Mouse (Mus musculus): Measurements from ENCODE around the gene S1pr2. TPM values are rescaled to one million over a fixed set of nuclear protein-coding genes. Genes with fewer than 3 reads are reported as not detected.

S1pr2 gene
- polyA plus RNA-seq, 1 experiment from 2014 or later = 3.1 TPM

DNA sequence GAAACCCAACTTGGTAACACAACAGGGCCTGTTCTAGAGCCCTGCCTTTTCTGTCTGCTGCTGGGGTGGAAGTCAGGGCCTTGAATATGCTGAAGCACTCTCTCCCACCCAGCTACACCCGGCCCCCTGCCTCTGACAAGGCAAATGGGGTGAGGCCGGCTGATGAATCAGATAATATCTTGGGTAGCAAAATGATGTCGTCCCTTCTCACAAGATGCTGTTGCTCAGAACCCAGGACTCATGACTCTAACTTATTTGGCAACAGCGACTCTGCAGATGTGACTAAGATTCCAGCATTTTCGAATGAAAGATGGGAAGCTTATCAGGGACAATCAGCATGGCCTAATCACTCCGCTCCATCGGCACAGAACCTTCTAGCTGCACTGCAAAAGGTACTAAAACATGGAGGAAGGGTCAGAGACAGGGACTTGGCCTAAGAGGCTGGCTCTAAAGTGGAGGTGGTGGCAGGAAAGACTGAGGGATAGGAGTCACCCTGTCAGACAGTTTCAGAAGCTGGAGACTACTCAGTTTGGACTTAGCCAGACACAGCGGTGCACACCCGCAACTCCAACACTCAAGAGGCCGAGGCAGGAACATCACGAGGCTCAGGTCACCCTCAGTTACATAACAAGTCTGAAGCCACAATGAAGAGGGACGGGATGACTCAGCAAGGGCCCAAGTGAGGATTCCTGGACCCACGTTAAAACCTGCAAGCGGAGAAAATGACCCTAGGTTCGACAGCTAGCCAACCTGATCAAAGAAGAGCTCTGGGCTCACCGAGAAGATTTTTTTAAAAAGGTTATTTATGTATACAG, 30.3 kb downstream of the S1pr2 start:
- Histone ChIP-seq H3K9ac (ENCODE audit: low read depth, low read length) (no peak overlapping the region), H3K4me3 (ENCODE audit: low read depth, low read length) (no peak overlapping the region), H3K4me1 (ENCODE audit: control insufficient read depth, low read depth, low read length) (peaks cover 51% of the 10 kb centered on the region), H3K27me3 (ENCODE audit: control insufficient read depth, insufficient read depth, low read depth, low read length) (no peaks in the 10 kb centered on the region), H3K27ac (ENCODE audit: low read length) (0 out of 2 replicates have a peak overlapping the region, but pooled peaks have one; percentile 1), H3K36me3 (ENCODE audit: control insufficient read depth, insufficient read depth) (peaks cover 10% of the 10 kb centered on the region), H3K4me2 (ENCODE audit: low read depth, low read length) (no peak overlapping the region), H3K9me3 (replicated peaks; ENCODE audit: control insufficient read depth, low read length) (no peaks in the 10 kb centered on the region)
- ATAC-seq (ENCODE audit: low read depth) = no peak
- 58% methylated on average over 16 of the region's 16 CpGs for WGBS (ENCODE audit: insufficient replicate concordance)

DNA sequence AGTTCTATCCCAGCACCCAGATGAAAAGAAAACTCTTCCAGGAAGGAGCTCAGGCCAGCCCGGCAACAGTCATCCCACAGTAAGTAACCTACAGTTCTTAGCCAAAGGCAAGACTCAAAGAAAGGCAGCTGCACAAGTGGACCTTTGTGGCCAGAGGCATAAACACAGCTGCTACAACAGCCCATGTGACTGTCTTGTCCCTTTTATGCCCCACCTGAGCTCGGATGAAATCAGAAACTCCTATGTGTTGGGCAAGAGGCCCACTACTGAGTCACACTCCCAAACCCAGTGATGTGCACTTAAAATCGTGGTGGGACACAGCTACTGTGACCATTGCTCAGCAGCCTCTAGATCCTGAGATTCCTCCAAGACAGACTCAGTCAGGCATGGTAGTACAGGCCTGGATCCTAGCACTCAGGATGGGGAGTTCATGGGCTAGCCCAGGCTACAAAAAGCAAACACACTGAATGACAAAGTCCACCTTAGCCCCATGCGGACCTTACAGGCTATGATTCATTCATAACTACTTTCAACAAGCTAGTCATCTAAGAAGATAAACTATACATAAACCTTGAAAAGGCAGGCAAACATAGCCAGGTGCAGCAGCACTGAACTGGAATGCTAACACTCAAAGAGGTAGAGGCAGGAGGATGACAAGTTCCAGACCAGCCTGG, 31.7 kb downstream of the S1pr2 start:
- H3K4me3 ChIP-seq (ENCODE audit: low read depth, low read length) = no peak overlapping the region
- no peak overlapping the region for H3K27ac ChIP-seq (ENCODE audit: low read length)
- H3K4me1 ChIP-seq (ENCODE audit: control insufficient read depth, low read depth, low read length) = peaks cover 39% of the 10 kb centered on the region
- 74% methylated on average over 4 of the region's 4 CpGs for WGBS (ENCODE audit: insufficient replicate concordance)
- no peak overlapping the region for H3K4me2 ChIP-seq (ENCODE audit: low read depth, low read length)
- no peak for ATAC-seq (ENCODE audit: low read depth)
- no peaks in the 10 kb centered on the region for H3K27me3 ChIP-seq (ENCODE audit: control insufficient read depth, insufficient read depth, low read depth, low read length)
- peaks cover 21% of the 10 kb centered on the region for H3K36me3 ChIP-seq (ENCODE audit: control insufficient read depth, insufficient read depth)
- no peaks in the 10 kb centered on the region for H3K9me3 ChIP-seq (replicated peaks; ENCODE audit: control insufficient read depth, low read length)
- H3K9ac ChIP-seq (ENCODE audit: low read depth, low read length) = no peak overlapping the region

DNA sequence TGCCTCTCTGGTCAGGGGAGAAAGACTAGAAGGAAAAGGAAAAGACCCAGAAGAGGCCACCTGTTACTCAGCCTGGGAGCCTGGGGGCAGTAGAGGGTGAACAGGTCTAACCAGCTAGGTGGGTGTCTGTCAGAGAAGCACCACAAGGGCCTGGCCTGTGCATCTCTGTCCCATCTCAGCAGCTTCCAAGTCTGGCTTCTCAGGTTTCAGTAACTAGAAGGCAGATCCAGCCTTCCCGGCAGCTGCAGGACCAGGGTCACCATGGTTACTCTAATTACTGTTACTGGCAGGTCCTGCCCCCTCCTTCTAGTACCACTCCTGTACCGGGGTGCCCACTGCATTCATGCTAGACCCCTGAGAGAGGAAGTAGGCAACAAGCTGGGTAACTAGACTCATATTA, 32.7 kb downstream of the S1pr2 start:
- no peak overlapping the region for H3K9ac ChIP-seq (ENCODE audit: low read depth, low read length)
- WGBS (ENCODE audit: insufficient replicate concordance) = 69% methylated on average over 2 of the region's 2 CpGs
- no peaks in the 10 kb centered on the region for H3K27me3 ChIP-seq (ENCODE audit: control insufficient read depth, insufficient read depth, low read depth, low read length)
- no peak overlapping the region for H3K4me2 ChIP-seq (ENCODE audit: low read depth, low read length)
- H3K4me3 ChIP-seq (ENCODE audit: low read depth, low read length) = no peak overlapping the region
- peaks cover 30% of the 10 kb centered on the region for H3K4me1 ChIP-seq (ENCODE audit: control insufficient read depth, low read depth, low read length)
- no peak for ATAC-seq (ENCODE audit: low read depth)
- no peak overlapping the region for H3K27ac ChIP-seq (ENCODE audit: low read length)
- H3K36me3 ChIP-seq (ENCODE audit: control insufficient read depth, insufficient read depth) = peaks cover 30% of the 10 kb centered on the region
- H3K9me3 ChIP-seq (replicated peaks; ENCODE audit: control insufficient read depth, low read length) = no peaks in the 10 kb centered on the region

DNA sequence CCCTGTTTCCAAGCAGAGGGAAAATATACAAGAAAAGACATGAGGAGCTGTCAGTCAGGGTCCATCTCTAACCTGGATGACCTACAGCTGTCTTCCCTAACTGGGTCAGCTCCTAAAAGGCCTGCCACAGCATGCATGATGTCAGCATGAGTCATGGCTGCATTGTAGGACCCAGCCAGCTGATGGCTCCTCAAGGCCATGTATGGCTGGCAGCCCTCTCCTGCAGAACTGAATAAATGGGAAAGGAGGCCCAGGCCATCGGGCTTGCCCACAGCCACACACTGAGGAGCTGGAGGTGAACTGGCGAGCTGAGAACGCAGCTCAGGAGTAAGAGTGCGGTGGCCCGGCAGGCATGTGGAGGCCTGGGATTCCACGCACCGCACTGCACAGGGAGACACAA, 33.2 kb downstream of the S1pr2 start:
- Histone ChIP-seq H3K27me3 (ENCODE audit: control insufficient read depth, insufficient read depth, low read depth, low read length) (no peaks in the 10 kb centered on the region), H3K4me1 (ENCODE audit: control insufficient read depth, low read depth, low read length) (peaks cover 26% of the 10 kb centered on the region), H3K27ac (ENCODE audit: low read length) (no peak overlapping the region), H3K9ac (ENCODE audit: low read depth, low read length) (no peak overlapping the region), H3K36me3 (ENCODE audit: control insufficient read depth, insufficient read depth) (peaks cover 35% of the 10 kb centered on the region), H3K4me3 (ENCODE audit: low read depth, low read length) (no peak overlapping the region), H3K9me3 (replicated peaks; ENCODE audit: control insufficient read depth, low read length) (no peaks in the 10 kb centered on the region), H3K4me2 (ENCODE audit: low read depth, low read length) (no peak overlapping the region)
- no peak for ATAC-seq (ENCODE audit: low read depth)
- 91% methylated on average over 7 of the region's 7 CpGs for WGBS (ENCODE audit: insufficient replicate concordance)

DNA sequence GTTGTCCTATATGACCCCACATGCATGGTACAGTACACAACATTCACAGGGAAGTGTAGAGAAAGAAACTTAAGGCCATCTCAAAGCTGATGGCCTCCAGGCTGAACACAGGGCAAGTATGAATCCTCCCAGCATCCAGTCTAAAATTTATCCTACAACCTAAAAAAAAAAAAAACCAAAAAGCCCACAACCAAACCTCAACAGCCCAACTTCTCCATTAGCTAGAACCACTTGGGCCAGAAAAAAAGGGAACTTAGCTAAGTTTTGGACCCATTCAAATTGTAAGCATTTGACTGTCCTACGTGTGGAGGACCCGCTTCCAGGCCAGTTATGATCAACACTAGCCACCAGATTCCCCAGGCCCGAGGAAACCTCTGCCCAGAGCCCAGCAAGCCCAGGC, 53.3 kb downstream of the S1pr2 start:
- Histone ChIP-seq H3K9me3 (replicated peaks; ENCODE audit: control insufficient read depth, low read length) (no peaks in the 10 kb centered on the region), H3K36me3 (ENCODE audit: control insufficient read depth, insufficient read depth) (peaks cover 91% of the 10 kb centered on the region), H3K4me3 (ENCODE audit: low read depth, low read length) (no peak overlapping the region), H3K27ac (ENCODE audit: low read length) (no peak overlapping the region), H3K27me3 (ENCODE audit: control insufficient read depth, insufficient read depth, low read depth, low read length) (no peaks in the 10 kb centered on the region), H3K4me2 (ENCODE audit: low read depth, low read length) (no peak overlapping the region), H3K4me1 (ENCODE audit: control insufficient read depth, low read depth, low read length) (no peaks in the 10 kb centered on the region), H3K9ac (ENCODE audit: low read depth, low read length) (no peak overlapping the region)
- WGBS (ENCODE audit: insufficient replicate concordance) = 84% methylated on average over 3 of the region's 3 CpGs
- no peak for ATAC-seq (ENCODE audit: low read depth)

DNA sequence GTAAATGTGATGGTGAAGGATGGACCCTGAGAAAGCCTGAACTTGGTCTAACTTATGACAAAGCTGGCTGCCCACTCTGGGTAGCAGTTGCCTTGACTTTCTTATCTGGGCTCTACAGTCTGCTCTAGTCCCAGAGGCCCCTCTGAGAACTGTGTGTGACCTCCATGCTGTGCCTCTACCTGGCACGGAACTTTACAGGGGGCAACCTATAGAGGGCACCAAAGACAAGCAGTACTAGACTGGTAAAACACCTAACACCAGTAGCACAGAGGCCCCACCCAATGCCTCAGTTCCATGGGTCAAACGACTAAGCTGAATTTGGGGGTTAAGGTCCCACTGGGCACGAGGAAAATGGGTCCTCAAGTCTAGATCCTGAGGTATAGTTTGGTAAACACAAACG, 60.4 kb downstream of the S1pr2 start:
- WGBS (ENCODE audit: insufficient replicate concordance) = 66% methylated on average over 4 of the region's 4 CpGs
- H3K27me3 ChIP-seq (ENCODE audit: control insufficient read depth, insufficient read depth, low read depth, low read length) = no peaks in the 10 kb centered on the region
- H3K9me3 ChIP-seq (replicated peaks; ENCODE audit: control insufficient read depth, low read length) = no peaks in the 10 kb centered on the region
- ATAC-seq (ENCODE audit: low read depth) = peak; percentile 71
- no peak overlapping the region for H3K9ac ChIP-seq (ENCODE audit: low read depth, low read length)
- H3K27ac ChIP-seq (ENCODE audit: low read length) = no peak overlapping the region
- H3K4me1 ChIP-seq (ENCODE audit: control insufficient read depth, low read depth, low read length) = no peaks in the 10 kb centered on the region
- H3K4me2 ChIP-seq (ENCODE audit: low read depth, low read length) = no peak overlapping the region
- no peak overlapping the region for H3K4me3 ChIP-seq (ENCODE audit: low read depth, low read length)
- H3K36me3 ChIP-seq (ENCODE audit: control insufficient read depth, insufficient read depth) = peaks cover 97% of the 10 kb centered on the region

Small RNAs within 50 kb of the gene (microRNA-seq; reads per million reads assigned to microRNA genes)
- gene Mir7081 = not detected

Other genes with a start within 250 kb of the S1pr2 start
- gene Olfm2, start 230.4 kb downstream of the S1pr2 start, polyA plus RNA-seq (2015; fragmentation: Nextera tagmentation; extraction: Ambion mirVana) = 0.20 and 0.25 TPM in 2 replicates
- gene Col5a3, start 161.7 kb downstream of the S1pr2 start, polyA plus RNA-seq (2015; fragmentation: Nextera tagmentation; extraction: Ambion mirVana) = 0.19 and 0.33 TPM in 2 replicates
- not detected in 2 replicates for gene Rdh8, start 158.3 kb downstream of the S1pr2 start, polyA plus RNA-seq (2015; fragmentation: Nextera tagmentation; extraction: Ambion mirVana)
- gene A230050P20Rik, start 108.1 kb downstream of the S1pr2 start, polyA plus RNA-seq (2015; fragmentation: Nextera tagmentation; extraction: Ambion mirVana) = 4.4 and 6.7 TPM in 2 replicates
- gene Angptl6, start 97.1 kb downstream of the S1pr2 start, polyA plus RNA-seq (2015; fragmentation: Nextera tagmentation; extraction: Ambion mirVana) = 8.8 and 10.0 TPM in 2 replicates
- 42.9 and 46.2 TPM in 2 replicates for gene Ppan, start 88.6 kb downstream of the S1pr2 start, polyA plus RNA-seq (2015; fragmentation: Nextera tagmentation; extraction: Ambion mirVana)
- 149 and 161 TPM in 2 replicates for gene Eif3g, start 78.2 kb downstream of the S1pr2 start, polyA plus RNA-seq (2015; fragmentation: Nextera tagmentation; extraction: Ambion mirVana)
- 53.4 and 55.7 TPM in 2 replicates for gene Dnmt1, start 16.9 kb downstream of the S1pr2 start, polyA plus RNA-seq (2015; fragmentation: Nextera tagmentation; extraction: Ambion mirVana)
- gene Mrpl4, start 26.0 kb upstream of the S1pr2 start, polyA plus RNA-seq (2015; fragmentation: Nextera tagmentation; extraction: Ambion mirVana) = 58.0 and 59.8 TPM in 2 replicates
- 10.6 and 11.9 TPM in 2 replicates for gene Icam1, start 39.2 kb upstream of the S1pr2 start, polyA plus RNA-seq (2015; fragmentation: Nextera tagmentation; extraction: Ambion mirVana)
- 172 and 184 TPM in 2 replicates for gene Icam4, start 52.6 kb upstream of the S1pr2 start, polyA plus RNA-seq (2015; fragmentation: Nextera tagmentation; extraction: Ambion mirVana)
- gene Icam5, start 55.3 kb upstream of the S1pr2 start, polyA plus RNA-seq (2015; fragmentation: Nextera tagmentation; extraction: Ambion mirVana) = 0.26 and 0.30 TPM in 2 replicates
- 0.43 TPM in 1 of 2 replicates, not detected in the other for gene Zglp1, start 90.3 kb upstream of the S1pr2 start, polyA plus RNA-seq (2015; fragmentation: Nextera tagmentation; extraction: Ambion mirVana)
- gene Gm49373, start 96.3 kb upstream of the S1pr2 start, polyA plus RNA-seq (2015; fragmentation: Nextera tagmentation; extraction: Ambion mirVana) = 0.18 and 0.20 TPM in 2 replicates
- 26.5 and 26.6 TPM in 2 replicates for gene Fdx1l, start 96.8 kb upstream of the S1pr2 start, polyA plus RNA-seq (2015; fragmentation: Nextera tagmentation; extraction: Ambion mirVana)
- gene Gm38431, start 115.2 kb upstream of the S1pr2 start, polyA plus RNA-seq (2015; fragmentation: Nextera tagmentation; extraction: Ambion mirVana) = 0.85 and 1.6 TPM in 2 replicates
- 17.6 and 19.8 TPM in 2 replicates for gene Raver1, start 115.2 kb upstream of the S1pr2 start, polyA plus RNA-seq (2015; fragmentation: Nextera tagmentation; extraction: Ambion mirVana)
- gene Tyk2, start 154.5 kb upstream of the S1pr2 start, polyA plus RNA-seq (2015; fragmentation: Nextera tagmentation; extraction: Ambion mirVana) = 8.0 and 8.9 TPM in 2 replicates
- 104 and 106 TPM in 2 replicates for gene Cdc37, start 173.2 kb upstream of the S1pr2 start, polyA plus RNA-seq (2015; fragmentation: Nextera tagmentation; extraction: Ambion mirVana)
- 1.6 and 1.9 TPM in 2 replicates for gene Pde4a, start 188.9 kb upstream of the S1pr2 start, polyA plus RNA-seq (2015; fragmentation: Nextera tagmentation; extraction: Ambion mirVana)